Mouse (Mus musculus): Measurements from ENCODE around the gene Ifitm10.

GRCm38 (mm10) chr7:142351569-142351968 is 22.0 kb downstream of the Ifitm10 start:
- no peak for TF ChIP-seq CTCF (IDR thresholded peaks at IDR 0.05; ENCODE audit: insufficient read depth, low read length)
- TF ChIP-seq POLR2A (IDR thresholded peaks at IDR 0.05; ENCODE audit: borderline replicate concordance, extremely low read depth, low read depth, low read length) = no peak

Data from lung, adult 2 months (tissue).